Mouse (Mus musculus): ENCODE measurements around the gene Dapk2. TPM values are rescaled to one million over a fixed set of nuclear protein-coding genes. Genes with fewer than 3 reads are reported as not detected.

Gene Dapk2
- polyA plus RNA-seq (2016; fragmentation: Nextera tagmentation; extraction: Ambion mirVana) = 12.3 and 16.4 TPM in 2 replicates

DNA sequence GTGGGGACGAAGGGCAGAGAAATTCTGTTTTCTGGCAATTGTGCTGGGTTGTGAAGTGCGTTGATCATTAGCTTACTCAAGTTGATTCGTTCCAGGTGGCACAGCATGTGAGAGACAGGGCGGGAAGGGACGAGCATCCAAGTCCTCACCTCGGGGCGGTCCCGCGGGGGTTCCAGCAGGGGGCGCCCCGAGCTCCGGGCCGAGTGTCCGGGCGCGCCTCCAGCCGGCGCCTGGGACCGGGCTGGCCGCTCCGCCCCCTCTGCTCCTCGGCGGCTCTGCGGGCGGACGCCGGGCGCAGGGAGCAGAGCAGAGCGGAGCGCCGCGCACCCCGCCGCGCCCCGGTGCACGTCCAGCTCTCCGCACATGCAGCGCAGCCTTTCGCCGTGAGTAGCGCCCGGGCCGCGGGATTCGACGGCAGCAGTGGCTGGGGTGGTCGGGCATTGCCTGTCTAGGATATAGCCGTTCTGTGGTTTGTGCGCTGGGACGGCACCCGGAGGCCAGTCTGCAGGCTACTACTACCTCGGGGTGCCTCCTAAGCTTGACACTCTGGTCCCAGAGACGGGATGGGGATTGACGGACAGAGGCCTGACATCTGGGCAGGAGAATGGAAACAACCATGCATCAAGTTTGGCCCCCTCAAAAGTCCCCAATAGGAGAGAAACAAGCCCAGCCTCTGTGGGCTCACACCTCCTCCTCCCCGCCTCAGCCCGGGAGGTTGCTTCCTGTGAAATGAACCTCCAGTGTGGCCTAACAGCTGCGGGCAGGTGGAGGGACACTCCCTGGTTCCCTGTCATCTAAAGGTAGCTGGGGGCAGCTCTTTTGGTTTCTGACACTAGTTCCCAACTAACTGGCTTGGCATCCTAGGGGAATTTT is at the start of gene Dapk2:
Dapk2 (plus strand) TSS at position 266 of the 873 bp plus-strand sequence.
- H3K9ac ChIP-seq = peak within 1 kb of the TSS; percentile 79
- H3K4me3 ChIP-seq = peak within 1 kb of the TSS; percentile 69
- H3K4me1 ChIP-seq = peaks cover 35% of the 10 kb centered on the region
- H3K36me3 ChIP-seq = no peaks in the 10 kb centered on the region
- peak within 1 kb of the TSS; percentile 66 for H3K27ac ChIP-seq
- peak; percentile 94 for ATAC-seq
- H3K9me3 ChIP-seq (replicated peaks) = no peaks in the 10 kb centered on the region
- 2% methylated on average over 47 of the region's 58 CpGs for WGBS (ENCODE audit: insufficient replicate concordance)
- peak within 1 kb of the TSS; percentile 88 for H3K4me2 ChIP-seq
- H3K27me3 ChIP-seq (replicated peaks) = peaks cover 37% of the 10 kb centered on the region

DNA sequence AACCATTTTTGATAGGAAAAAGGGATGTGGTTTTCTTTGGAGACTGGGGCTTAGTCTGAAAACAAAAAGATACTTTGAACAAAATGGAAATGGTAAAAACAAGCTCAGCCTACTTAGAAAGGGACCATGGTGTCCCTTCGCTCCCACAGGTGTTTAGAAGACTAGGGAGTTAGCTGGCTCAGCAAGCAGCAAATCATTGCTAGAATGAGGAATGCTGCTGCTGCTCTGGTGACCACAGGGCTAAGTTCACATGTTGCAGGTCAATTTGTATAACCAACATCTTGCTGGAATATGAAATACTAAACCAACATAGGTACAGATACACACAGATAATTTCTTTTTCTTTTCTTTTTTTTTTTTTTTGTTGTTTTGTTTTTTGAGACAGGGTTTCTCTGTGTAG is 48.4 kb upstream of the Dapk2 start:
- H3K27ac ChIP-seq = no peak overlapping the region
- no peak for ATAC-seq
- peaks cover 71% of the 10 kb centered on the region for H3K36me3 ChIP-seq
- peaks cover 19% of the 10 kb centered on the region; the same call in 1 of the 2 replicates for H3K4me1 ChIP-seq
- no peaks in the 10 kb centered on the region for H3K9me3 ChIP-seq (replicated peaks)
- WGBS (ENCODE audit: insufficient replicate concordance) = 94% methylated on average over 1 of the region's 1 CpGs
- no peaks in the 10 kb centered on the region for H3K27me3 ChIP-seq (replicated peaks)
- no peak overlapping the region for H3K4me3 ChIP-seq
- H3K9ac ChIP-seq = no peak overlapping the region
- H3K4me2 ChIP-seq = no peak overlapping the region

DNA sequence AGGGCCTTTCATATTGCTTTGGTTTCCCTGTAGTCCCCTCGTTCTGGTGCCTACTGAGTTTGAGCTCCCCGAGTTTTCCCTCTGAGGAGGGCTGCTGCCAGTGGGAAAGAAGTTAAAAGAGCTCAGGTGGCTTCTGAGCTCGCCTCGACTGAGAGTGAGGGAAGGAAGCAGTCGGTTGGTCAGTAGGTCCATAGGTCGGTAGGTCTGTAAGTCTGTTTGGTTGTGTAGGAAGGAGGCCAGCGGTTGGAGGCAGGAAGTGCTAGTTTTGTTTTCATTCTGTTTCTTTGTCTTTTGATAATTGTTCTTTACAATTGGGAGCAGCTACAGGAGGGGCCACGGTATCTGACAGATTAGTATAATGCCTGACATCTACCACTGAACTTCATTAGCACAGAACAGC is 47.9 kb upstream of the Dapk2 start:
- no peak overlapping the region for H3K4me2 ChIP-seq
- H3K27me3 ChIP-seq (replicated peaks) = no peaks in the 10 kb centered on the region
- H3K27ac ChIP-seq = no peak overlapping the region; the same call in 1 of the 2 replicates
- no peak for ATAC-seq
- H3K9me3 ChIP-seq (replicated peaks) = no peaks in the 10 kb centered on the region
- no peak overlapping the region for H3K9ac ChIP-seq
- WGBS (ENCODE audit: insufficient replicate concordance) = 69% methylated on average over 8 of the region's 8 CpGs
- peaks cover 71% of the 10 kb centered on the region for H3K36me3 ChIP-seq
- no peak overlapping the region for H3K4me3 ChIP-seq
- H3K4me1 ChIP-seq = peaks cover 14% of the 10 kb centered on the region; the same call in 1 of the 2 replicates

DNA sequence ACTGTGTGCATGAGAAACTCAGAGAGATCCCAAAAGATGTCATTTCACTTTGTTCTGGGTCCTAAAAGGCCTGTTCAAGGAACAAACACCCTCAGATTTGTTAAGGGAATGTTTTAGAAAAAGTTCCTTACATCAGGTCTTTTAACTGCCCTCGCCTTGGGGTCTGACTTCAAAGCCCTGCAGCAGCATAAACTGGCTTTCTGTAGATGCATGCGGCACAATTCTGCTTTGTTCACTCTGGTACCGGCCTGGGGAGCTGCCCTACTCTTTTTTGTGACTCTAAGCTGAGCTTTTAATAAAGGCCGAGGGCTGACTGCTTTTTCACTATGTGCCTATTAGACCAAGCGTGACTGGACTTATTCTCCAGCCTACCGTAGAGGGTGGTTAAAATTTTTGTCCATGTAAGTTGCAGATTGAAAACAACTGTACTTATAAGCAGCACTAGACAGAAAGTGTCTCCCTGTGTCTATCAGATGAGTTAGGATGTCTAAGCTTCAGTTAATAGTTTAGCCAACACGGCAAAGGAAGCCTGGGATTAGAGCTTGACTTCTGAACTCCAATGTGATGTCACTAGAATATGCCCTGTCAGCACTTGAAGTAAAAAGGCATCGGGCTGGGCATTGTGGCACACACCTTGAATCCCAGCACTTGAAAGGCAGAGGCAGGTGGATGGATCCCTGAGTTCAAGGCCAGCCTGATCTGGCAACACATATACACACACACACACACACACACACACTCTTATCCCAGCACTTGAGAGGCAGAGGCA is 47.2 kb upstream of the Dapk2 start:
- H3K27ac ChIP-seq = no peak overlapping the region
- H3K4me3 ChIP-seq = no peak overlapping the region
- H3K4me2 ChIP-seq = no peak overlapping the region
- peaks cover 10% of the 10 kb centered on the region; the same call in 1 of the 2 replicates for H3K4me1 ChIP-seq
- H3K9ac ChIP-seq = no peak overlapping the region
- 83% methylated on average over 8 of the region's 8 CpGs for WGBS (ENCODE audit: insufficient replicate concordance)
- H3K36me3 ChIP-seq = peaks cover 71% of the 10 kb centered on the region
- no peak for ATAC-seq
- H3K9me3 ChIP-seq (replicated peaks) = no peaks in the 10 kb centered on the region
- no peaks in the 10 kb centered on the region for H3K27me3 ChIP-seq (replicated peaks)

DNA sequence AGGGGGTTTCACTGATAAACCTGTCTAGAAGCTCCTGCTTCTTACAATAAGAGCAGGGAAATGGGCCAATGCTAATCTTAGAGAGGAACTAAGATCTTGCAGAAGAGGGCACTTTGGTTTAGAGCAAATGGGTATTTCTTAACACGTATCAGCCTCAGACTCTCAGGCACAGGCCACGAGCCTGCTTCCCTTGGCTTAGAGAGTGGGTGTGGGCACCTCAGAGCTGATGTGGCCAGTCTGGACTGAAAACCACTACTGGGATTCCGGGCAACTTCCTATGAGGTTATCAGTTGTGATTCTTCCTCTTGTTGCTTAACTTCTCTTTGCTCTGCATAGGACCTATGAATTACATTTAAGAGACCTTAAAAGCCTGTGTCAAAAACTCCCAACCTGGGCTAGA is 43.7 kb upstream of the Dapk2 start:
- Histone ChIP-seq H3K4me1 (peaks cover 38% of the 10 kb centered on the region), H3K27ac (no peak overlapping the region), H3K4me2 (no peak overlapping the region), H3K9ac (no peak overlapping the region), H3K27me3 (replicated peaks) (no peaks in the 10 kb centered on the region), H3K4me3 (no peak overlapping the region), H3K36me3 (peaks cover 67% of the 10 kb centered on the region), H3K9me3 (replicated peaks) (no peaks in the 10 kb centered on the region)
- WGBS (ENCODE audit: insufficient replicate concordance) = 59% methylated on average over 3 of the region's 3 CpGs
- no peak for ATAC-seq

DNA sequence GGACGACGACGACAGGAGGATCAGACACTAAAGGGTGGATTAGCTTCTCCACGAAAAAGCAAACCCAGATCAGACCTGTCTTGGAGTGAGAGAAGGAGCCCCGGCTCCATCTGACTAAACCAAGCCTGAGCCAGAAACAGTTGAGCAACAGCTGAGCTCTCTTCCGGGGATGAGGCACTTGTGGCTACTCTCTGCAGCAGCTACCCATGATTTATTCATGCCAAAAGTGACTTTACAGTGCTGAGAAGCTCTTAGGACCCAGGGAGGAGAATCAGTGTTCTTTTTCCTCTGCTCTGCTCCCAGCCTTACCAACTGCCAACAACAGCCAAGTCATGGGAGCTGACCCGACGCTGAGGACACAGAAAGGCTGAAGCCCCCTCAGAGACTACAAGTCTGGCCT is 41.1 kb upstream of the Dapk2 start:
- no peak overlapping the region for H3K9ac ChIP-seq
- peak overlapping the region; percentile 24; the same call in 1 of the 2 replicates for H3K27ac ChIP-seq
- H3K9me3 ChIP-seq (replicated peaks) = no peaks in the 10 kb centered on the region
- 69% methylated on average over 8 of the region's 8 CpGs for WGBS (ENCODE audit: insufficient replicate concordance)
- peaks cover 55% of the 10 kb centered on the region for H3K4me1 ChIP-seq
- H3K27me3 ChIP-seq (replicated peaks) = no peaks in the 10 kb centered on the region
- H3K36me3 ChIP-seq = peaks cover 58% of the 10 kb centered on the region
- no peak overlapping the region for H3K4me2 ChIP-seq
- H3K4me3 ChIP-seq = no peak overlapping the region
- ATAC-seq = no peak

DNA sequence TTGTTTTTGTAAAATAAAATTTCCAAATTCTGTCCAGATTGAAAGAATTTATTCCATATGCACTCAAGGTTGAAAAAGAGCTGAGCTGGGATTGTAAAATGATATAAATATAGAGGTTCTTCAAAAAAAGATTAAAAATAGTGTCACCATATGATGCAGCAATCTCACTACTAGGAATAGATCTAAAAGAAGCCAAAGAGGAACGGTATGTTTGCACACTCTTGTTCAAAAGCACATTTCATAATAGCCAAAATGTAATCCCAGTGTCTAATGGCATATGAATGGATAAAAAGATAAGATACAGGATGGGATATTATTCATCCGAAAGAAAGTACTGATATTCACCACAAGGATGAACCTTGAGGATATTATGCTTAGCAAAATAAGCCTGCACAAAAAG is 38.5 kb upstream of the Dapk2 start:
- WGBS (ENCODE audit: insufficient replicate concordance) = 83% methylated on average over 2 of the region's 2 CpGs
- Histone ChIP-seq H3K9me3 (replicated peaks) (no peaks in the 10 kb centered on the region), H3K27me3 (replicated peaks) (no peaks in the 10 kb centered on the region)

DNA sequence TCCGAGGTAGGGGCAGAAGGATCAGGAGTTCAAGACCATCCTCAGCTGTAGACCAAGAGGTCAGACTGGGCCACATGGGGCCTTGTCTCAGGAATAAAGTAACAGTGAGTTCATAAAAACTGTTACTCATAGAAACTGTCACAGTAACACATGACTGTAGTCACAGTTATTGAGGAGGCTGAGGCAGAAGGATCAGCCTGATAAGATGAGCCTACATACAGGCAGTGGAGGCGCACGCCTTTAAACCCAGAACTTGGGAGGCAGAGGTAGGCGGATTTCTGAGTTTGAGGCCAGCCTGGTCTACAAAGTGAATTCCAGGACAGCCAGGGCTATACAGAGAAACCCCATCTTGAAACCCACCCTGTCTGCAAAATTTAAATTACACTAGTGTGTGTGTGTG is 37.9 kb upstream of the Dapk2 start:
- H3K36me3 ChIP-seq = peaks cover 37% of the 10 kb centered on the region
- peaks cover 75% of the 10 kb centered on the region for H3K4me1 ChIP-seq
- H3K4me2 ChIP-seq = peak overlapping the region; percentile 49
- WGBS (ENCODE audit: insufficient replicate concordance) = 36% methylated on average over 4 of the region's 4 CpGs
- H3K27me3 ChIP-seq (replicated peaks) = no peaks in the 10 kb centered on the region
- no peaks in the 10 kb centered on the region for H3K9me3 ChIP-seq (replicated peaks)
- 0 out of 2 replicates have a peak overlapping the region, but pooled peaks have one; percentile 8 for H3K9ac ChIP-seq
- no peak overlapping the region for H3K4me3 ChIP-seq
- peak; percentile 48; the same call in 1 of the 2 replicates for ATAC-seq
- peak overlapping the region; percentile 82 for H3K27ac ChIP-seq

More for the DNA sequence above, 38.5 kb upstream of the Dapk2 start:
- no peak for ATAC-seq
- Histone ChIP-seq H3K4me1 (peaks cover 72% of the 10 kb centered on the region), H3K4me2 (peak overlapping the region; percentile 49), H3K4me3 (no peak overlapping the region), H3K9ac (no peak overlapping the region), H3K27ac (peak overlapping the region; percentile 82), H3K36me3 (peaks cover 43% of the 10 kb centered on the region)

DNA sequence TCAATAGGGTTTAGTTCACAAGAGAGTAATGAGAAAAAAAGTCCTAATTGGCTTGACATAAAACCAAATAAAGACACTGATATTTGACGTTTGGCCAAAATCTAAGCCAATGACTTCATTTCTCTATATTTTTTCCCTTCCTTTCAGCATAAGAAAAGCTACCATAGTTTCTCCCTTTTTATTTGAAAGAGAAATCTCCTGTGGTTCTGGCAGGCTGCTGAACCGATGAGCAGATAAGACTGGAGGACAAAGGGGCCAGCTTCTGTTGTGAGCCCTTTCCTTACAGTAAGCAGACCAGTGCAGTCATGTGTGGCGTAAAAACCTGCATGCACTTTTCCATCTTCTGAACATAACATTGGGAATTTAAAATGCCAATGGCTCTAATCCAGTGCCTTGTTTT is 37.1 kb upstream of the Dapk2 start:
- Histone ChIP-seq H3K27ac (peak overlapping the region; percentile 82), H3K4me1 (peaks cover 83% of the 10 kb centered on the region), H3K4me2 (peak overlapping the region; percentile 49), H3K9ac (no peak overlapping the region; the same call in 1 of the 2 replicates), H3K9me3 (replicated peaks) (no peaks in the 10 kb centered on the region), H3K27me3 (replicated peaks) (no peaks in the 10 kb centered on the region), H3K36me3 (peaks cover 29% of the 10 kb centered on the region), H3K4me3 (no peak overlapping the region)
- ATAC-seq = no peak
- 43% methylated on average over 3 of the region's 3 CpGs for WGBS (ENCODE audit: insufficient replicate concordance)

DNA sequence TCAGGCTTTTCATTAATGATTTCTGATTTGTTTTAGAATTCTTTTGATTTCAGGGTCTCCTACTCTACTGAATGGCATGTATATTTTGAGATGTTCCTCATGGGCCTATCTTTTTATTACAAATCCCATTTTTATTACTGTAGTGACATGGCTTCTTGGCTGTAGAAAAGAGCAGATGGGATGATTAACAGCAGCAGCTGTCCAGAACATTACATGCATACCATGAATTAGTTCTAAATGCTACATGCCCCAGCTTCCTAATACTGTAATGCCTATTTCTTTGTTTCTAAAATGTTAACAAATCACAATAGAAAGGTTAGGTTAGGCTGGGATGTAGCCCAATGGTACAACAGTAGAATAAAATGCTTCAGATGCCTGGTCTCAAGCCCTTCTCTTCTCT is 36.6 kb upstream of the Dapk2 start:
- H3K27me3 ChIP-seq (replicated peaks) = no peaks in the 10 kb centered on the region
- H3K4me2 ChIP-seq = peak overlapping the region; percentile 49
- H3K27ac ChIP-seq = no peak overlapping the region
- H3K36me3 ChIP-seq = peaks cover 24% of the 10 kb centered on the region
- H3K4me3 ChIP-seq = no peak overlapping the region
- H3K9ac ChIP-seq = no peak overlapping the region
- peaks cover 84% of the 10 kb centered on the region for H3K4me1 ChIP-seq
- no peak for ATAC-seq
- H3K9me3 ChIP-seq (replicated peaks) = no peaks in the 10 kb centered on the region

DNA sequence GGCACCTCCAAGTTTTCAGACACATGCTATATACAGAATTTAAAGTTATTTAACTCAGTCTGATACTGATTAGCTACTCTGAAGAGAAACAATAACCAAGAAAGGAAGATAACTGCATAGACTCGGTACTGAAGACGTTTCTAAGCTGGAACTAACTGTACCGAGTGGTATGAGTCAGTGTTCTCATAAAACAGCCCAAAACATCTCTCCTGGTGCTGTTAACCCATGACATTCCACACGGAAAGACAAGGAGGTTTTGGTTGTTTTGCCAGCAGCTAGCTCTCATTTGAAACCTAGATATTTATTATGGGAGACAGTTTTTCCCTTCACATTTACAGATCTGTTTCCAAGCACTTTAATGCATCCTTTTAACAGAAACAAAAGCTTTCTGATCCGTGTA is 34.4 kb upstream of the Dapk2 start:
- peak overlapping the region; percentile 96 for H3K27ac ChIP-seq
- H3K4me2 ChIP-seq = peak overlapping the region; percentile 92
- ATAC-seq = no peak
- no peaks in the 10 kb centered on the region for H3K9me3 ChIP-seq (replicated peaks)
- WGBS (ENCODE audit: insufficient replicate concordance) = 5% methylated on average over 5 of the region's 5 CpGs
- H3K27me3 ChIP-seq (replicated peaks) = no peaks in the 10 kb centered on the region
- H3K4me1 ChIP-seq = peaks cover 78% of the 10 kb centered on the region
- 0 out of 2 replicates have a peak, but pooled peaks cover 4% of the 10 kb centered on the region for H3K36me3 ChIP-seq
- H3K9ac ChIP-seq = peak overlapping the region; percentile 91
- peak overlapping the region; percentile 88 for H3K4me3 ChIP-seq

DNA sequence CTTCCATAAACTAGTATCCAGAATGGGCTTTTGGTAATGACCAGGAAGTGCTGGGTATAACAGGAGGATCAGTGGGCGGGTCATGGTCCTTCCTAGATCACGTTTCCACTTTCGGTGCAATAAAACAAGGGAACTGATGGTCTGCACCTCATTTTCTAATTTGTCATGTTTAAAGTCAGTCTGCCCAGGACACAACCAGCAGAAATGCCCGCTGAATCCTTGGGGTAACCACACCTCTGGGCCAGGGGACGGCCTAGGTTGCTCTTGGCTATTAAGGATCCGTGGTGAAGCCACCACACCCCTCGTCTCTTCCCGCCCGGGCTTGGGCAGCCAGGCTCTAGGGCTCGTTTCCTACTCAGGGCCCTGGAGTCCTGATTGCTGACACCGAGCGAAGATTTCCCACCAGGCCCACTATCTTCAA is 33.9 kb upstream of the Dapk2 start:
- ATAC-seq = peak; percentile 56
- peaks cover 78% of the 10 kb centered on the region for H3K4me1 ChIP-seq
- WGBS (ENCODE audit: insufficient replicate concordance) = under 1% methylated on average over 12 of the region's 12 CpGs

More for the DNA sequence above, 33.9 kb upstream of the Dapk2 start:
- Histone ChIP-seq H3K27me3 (replicated peaks) (no peaks in the 10 kb centered on the region), H3K27ac (peak overlapping the region; percentile 96), H3K4me2 (peak overlapping the region; percentile 92), H3K9me3 (replicated peaks) (no peaks in the 10 kb centered on the region), H3K4me3 (peak overlapping the region; percentile 88), H3K36me3 (0 out of 2 replicates have a peak, but pooled peaks cover 1% of the 10 kb centered on the region), H3K9ac (peak overlapping the region; percentile 91)
